Mouse (Mus musculus) heart, embryonic 12.5 days (tissue): ENCODE results near the gene Mon2. TPM values are rescaled to one million over a fixed set of nuclear protein-coding genes. Genes with fewer than 3 reads are reported as not detected.

Source experiments
- ATAC-seq: fragments of 200-750 bp; cut with Nextera tagmentation; 2 replicates; pipeline ENCODE4 v1.8.0; 2017; ENCODE audit warnings: moderate TSS enrichment, moderate library complexity; ENCODE audit not compliant: insufficient number of reproducible peaks, low FRiP score
- H3K27ac ChIP-seq: fragments of 300-500 bp; sonication (generic); 2 replicates; pipeline ENCODE4 v1.5.1; 2016; ENCODE audit warnings: mild to moderate bottlenecking, moderate library complexity; ENCODE audit not compliant: poor library complexity, severe bottlenecking
- H3K27me3 ChIP-seq: fragments of 300-500 bp; sonication (generic); replicated peaks from 2 replicates; pipeline ENCODE4 v1.6.1; 2016; ENCODE audit warnings: mild to moderate bottlenecking, moderate library complexity
- H3K36me3 ChIP-seq: fragments of 300-500 bp; sonication (generic); 2 replicates; pipeline ENCODE4 v1.6.1; 2016; ENCODE audit warnings: mild to moderate bottlenecking, moderate library complexity
- H3K4me1 ChIP-seq: fragments of 300-500 bp; sonication (generic); replicated peaks from 2 replicates; pipeline ENCODE4 v1.6.1; 2016; ENCODE audit warnings: mild to moderate bottlenecking
- H3K4me2 ChIP-seq: fragments of 300-500 bp; sonication (generic); 2 replicates; pipeline ENCODE4 v1.6.1; 2016; ENCODE audit warnings: mild to moderate bottlenecking, moderate library complexity
- H3K4me3 ChIP-seq: fragments of 300-500 bp; sonication (generic); 2 replicates; pipeline ENCODE4 v1.5.1; 2016; ENCODE audit warnings: mild to moderate bottlenecking
- H3K9ac ChIP-seq: fragments of 300-500 bp; sonication (generic); 2 replicates; pipeline ENCODE4 v1.6.1; 2016; ENCODE audit warnings: mild to moderate bottlenecking, moderate library complexity
- H3K9me3 ChIP-seq: fragments of 300-500 bp; sonication (generic); replicated peaks from 2 replicates; pipeline ENCODE4 v1.6.1; 2016; ENCODE audit warnings: mild to moderate bottlenecking, moderate library complexity
- WGBS: fragments of 180-500 bp; shearing (Covaris S2); methylation state at CpG from one replicate; pipeline ENCODE4 v1.1.7; 2016; 5-methylcytosine and 5-hydroxymethylcytosine counted together
- polyA plus RNA-seq: library from polyadenylated mRNA; unstranded; fragments of >200 nt; fragmentation: Nextera tagmentation; extraction: Ambion mirVana; gene quantifications from 2 replicates; pipeline ENCODE4 v1.2.1, GENCODE M21; 2016

Gene Mon2
- polyA plus RNA-seq, 1 experiment from 2014 or later = 35.9 TPM

DNA sequence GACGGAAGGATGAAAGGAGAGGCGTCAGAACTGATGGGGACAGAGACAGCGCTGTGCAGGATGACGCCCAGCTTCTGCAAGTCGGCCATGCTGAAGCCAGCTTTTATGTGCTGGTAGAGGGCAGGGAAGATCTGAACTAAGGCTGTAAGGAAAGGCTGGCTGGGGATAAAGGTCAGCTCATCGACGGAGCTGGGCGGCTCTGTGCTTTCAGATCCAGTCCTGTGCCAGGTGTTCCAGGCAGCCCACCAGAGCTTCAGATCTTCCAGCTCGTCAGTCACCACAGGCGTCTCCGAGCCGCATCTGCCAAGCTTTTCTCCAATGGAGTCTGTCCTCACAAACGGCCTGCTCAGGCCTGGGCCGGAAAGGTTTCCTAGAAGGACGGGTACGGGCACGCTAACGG lies 62.9 kb downstream of the Mon2 start:
- no peak overlapping the region for H3K27ac ChIP-seq
- no peak overlapping the region for H3K9ac ChIP-seq
- no peaks in the 10 kb centered on the region for H3K4me1 ChIP-seq
- WGBS = 44% methylated on average over 18 of the region's 18 CpGs
- ATAC-seq = no peak
- no peaks in the 10 kb centered on the region for H3K27me3 ChIP-seq
- peaks cover 64% of the 10 kb centered on the region for H3K36me3 ChIP-seq
- H3K9me3 ChIP-seq = no peaks in the 10 kb centered on the region
- no peak overlapping the region for H3K4me3 ChIP-seq
- H3K4me2 ChIP-seq = no peak overlapping the region

- H3K4me2 ChIP-seq = no peak overlapping the region
- H3K4me1 ChIP-seq = no peaks in the 10 kb centered on the region
- no peak for ATAC-seq
- no peak overlapping the region for H3K9ac ChIP-seq
- H3K36me3 ChIP-seq = peaks cover 75% of the 10 kb centered on the region
- H3K9me3 ChIP-seq = no peaks in the 10 kb centered on the region
- no peaks in the 10 kb centered on the region for H3K27me3 ChIP-seq
- H3K27ac ChIP-seq = no peak overlapping the region
- WGBS = 68% methylated on average over 1 of the region's 1 CpGs
- H3K4me3 ChIP-seq = no peak overlapping the region
These were observed 64.9 kb downstream of the Mon2 start for GRCm38 (mm10) chr10:123011421-123011820.

GRCm38 (mm10) chr10:123005237-123006185 lies 70.8 kb downstream of the Mon2 start:
- Histone ChIP-seq H3K4me2 (no peak overlapping the region), H3K27me3 (no peaks in the 10 kb centered on the region), H3K9ac (no peak overlapping the region), H3K36me3 (peaks cover 70% of the 10 kb centered on the region), H3K9me3 (no peaks in the 10 kb centered on the region), H3K4me1 (no peaks in the 10 kb centered on the region), H3K4me3 (no peak overlapping the region), H3K27ac (no peak overlapping the region)
- ATAC-seq = no peak
- WGBS = 90% methylated on average over 20 of the region's 20 CpGs

GRCm38 (mm10) chr10:123004475-123005236 lies 71.6 kb downstream of the Mon2 start:
- H3K27me3 ChIP-seq = no peaks in the 10 kb centered on the region
- no peaks in the 10 kb centered on the region for H3K4me1 ChIP-seq
- H3K9me3 ChIP-seq = no peaks in the 10 kb centered on the region
- no peak overlapping the region for H3K27ac ChIP-seq
- no peak overlapping the region for H3K9ac ChIP-seq
- WGBS = 77% methylated on average over 15 of the region's 15 CpGs
- peaks cover 69% of the 10 kb centered on the region for H3K36me3 ChIP-seq
- 0 out of 2 replicates have a peak, but pooled peaks have one; percentile 29 for ATAC-seq
- no peak overlapping the region for H3K4me3 ChIP-seq
- H3K4me2 ChIP-seq = no peak overlapping the region

GRCm38 (mm10) chr10:123001985-123002384 lies 74.3 kb downstream of the Mon2 start:
- H3K4me3 ChIP-seq = no peak overlapping the region
- H3K36me3 ChIP-seq = peaks cover 77% of the 10 kb centered on the region
- H3K4me1 ChIP-seq = 0 out of 2 replicates have a peak, but pooled peaks cover 3% of the 10 kb centered on the region
- H3K27me3 ChIP-seq = no peaks in the 10 kb centered on the region
- ATAC-seq = no peak
- H3K9ac ChIP-seq = no peak overlapping the region
- H3K27ac ChIP-seq = no peak overlapping the region
- H3K4me2 ChIP-seq = no peak overlapping the region
- WGBS = 80% methylated on average over 1 of the region's 1 CpGs
- no peaks in the 10 kb centered on the region for H3K9me3 ChIP-seq

- Histone ChIP-seq H3K27me3 (no peaks in the 10 kb centered on the region), H3K27ac (no peak overlapping the region), H3K4me1 (0 out of 2 replicates have a peak, but pooled peaks cover 3% of the 10 kb centered on the region), H3K9ac (no peak overlapping the region), H3K4me2 (no peak overlapping the region), H3K9me3 (no peaks in the 10 kb centered on the region), H3K4me3 (no peak overlapping the region), H3K36me3 (peaks cover 80% of the 10 kb centered on the region)
- 89% methylated on average over 3 of the region's 3 CpGs for WGBS
- no peak for ATAC-seq
These were observed 74.9 kb downstream of the Mon2 start for GRCm38 (mm10) chr10:123001363-123001762.

DNA sequence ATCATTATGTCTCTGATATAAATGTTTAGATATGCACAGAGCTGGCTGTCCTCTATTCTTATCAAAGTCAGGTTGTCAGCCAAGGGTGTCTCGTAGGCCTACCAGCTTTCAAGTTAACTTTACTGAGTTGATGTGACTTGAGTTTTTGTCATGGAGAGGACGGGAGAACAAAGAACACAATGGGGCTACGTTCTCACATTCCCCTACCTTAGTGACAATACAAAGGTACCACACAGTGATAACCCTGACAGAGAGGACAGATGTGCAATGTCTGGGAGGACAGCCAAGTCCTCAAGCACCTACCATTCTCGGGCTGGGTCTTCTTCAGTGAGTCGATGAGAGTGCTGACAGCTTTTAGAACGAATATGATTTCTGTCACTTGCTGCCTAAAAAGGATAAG lies 76.9 kb downstream of the Mon2 start:
- H3K4me3 ChIP-seq = no peak overlapping the region
- H3K36me3 ChIP-seq = peaks cover 87% of the 10 kb centered on the region
- H3K9me3 ChIP-seq = 0 out of 2 replicates have a peak, but pooled peaks cover 2% of the 10 kb centered on the region
- no peak overlapping the region for H3K9ac ChIP-seq
- ATAC-seq = no peak
- 58% methylated on average over 6 of the region's 6 CpGs for WGBS
- H3K4me1 ChIP-seq = 0 out of 2 replicates have a peak, but pooled peaks cover 3% of the 10 kb centered on the region
- no peak overlapping the region for H3K27ac ChIP-seq
- H3K4me2 ChIP-seq = no peak overlapping the region
- no peaks in the 10 kb centered on the region for H3K27me3 ChIP-seq

DNA sequence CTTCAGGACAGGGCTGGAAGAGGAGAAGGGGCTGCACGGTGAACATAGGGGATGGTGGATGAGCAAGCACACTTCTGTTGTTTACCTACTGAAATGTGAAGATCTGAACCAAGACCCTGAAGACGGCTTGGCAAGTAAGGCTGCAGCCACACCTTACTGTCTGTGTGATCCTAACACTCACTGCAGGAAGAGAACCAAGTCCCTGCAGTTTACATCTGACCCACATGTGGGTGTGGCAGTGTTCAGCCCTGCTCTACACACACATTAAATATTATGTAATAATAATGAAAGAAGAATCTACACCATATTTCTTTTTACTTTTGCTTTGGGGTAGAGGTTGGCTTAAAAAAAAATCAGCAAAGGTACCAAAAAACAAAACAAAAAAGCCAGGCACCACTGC lies 78.5 kb downstream of the Mon2 start:
- Histone ChIP-seq H3K27me3 (no peaks in the 10 kb centered on the region), H3K4me1 (0 out of 2 replicates have a peak, but pooled peaks cover 3% of the 10 kb centered on the region), H3K4me3 (no peak overlapping the region), H3K36me3 (peaks cover 82% of the 10 kb centered on the region), H3K27ac (no peak overlapping the region), H3K9me3 (0 out of 2 replicates have a peak, but pooled peaks cover 2% of the 10 kb centered on the region), H3K9ac (no peak overlapping the region), H3K4me2 (no peak overlapping the region)
- no peak for ATAC-seq
- WGBS = 83% methylated on average over 2 of the region's 2 CpGs

GRCm38 (mm10) chr10:122994402-122995107 lies 81.8 kb downstream of the Mon2 start:
- Histone ChIP-seq H3K27ac (no peak overlapping the region), H3K4me2 (no peak overlapping the region), H3K4me1 (peaks cover 22% of the 10 kb centered on the region), H3K4me3 (no peak overlapping the region), H3K36me3 (peaks cover 65% of the 10 kb centered on the region), H3K9ac (no peak overlapping the region), H3K9me3 (0 out of 2 replicates have a peak, but pooled peaks cover 2% of the 10 kb centered on the region), H3K27me3 (no peaks in the 10 kb centered on the region)
- ATAC-seq = no peak
- 83% methylated on average over 17 of the region's 17 CpGs for WGBS

DNA sequence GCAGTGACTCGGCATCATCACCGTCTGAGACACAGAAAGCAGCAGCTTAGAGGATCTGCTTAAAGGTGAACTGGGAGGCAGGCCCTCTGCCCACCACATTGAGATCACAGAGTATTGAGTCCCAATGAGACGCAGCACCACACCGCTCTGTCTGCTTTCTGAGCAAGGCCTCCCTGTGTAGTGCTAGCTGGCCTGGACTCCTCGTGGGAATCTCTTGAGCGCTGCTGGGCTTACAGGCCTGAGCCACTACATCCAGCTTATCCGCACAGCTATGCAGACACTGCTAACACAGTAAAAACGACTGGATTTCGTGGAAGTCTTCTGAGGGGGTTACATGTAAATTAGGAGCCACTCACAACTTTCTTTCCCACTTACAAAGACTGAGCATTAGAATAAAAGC lies 84.7 kb downstream of the Mon2 start:
- 0 out of 2 replicates have a peak, but pooled peaks have one; percentile 43 for ATAC-seq
- Histone ChIP-seq H3K36me3 (peaks cover 36% of the 10 kb centered on the region), H3K27ac (peak overlapping the region; percentile 97), H3K27me3 (no peaks in the 10 kb centered on the region), H3K9ac (peak overlapping the region; percentile 37; the same call in 1 of the 2 replicates), H3K4me1 (peaks cover 43% of the 10 kb centered on the region), H3K9me3 (0 out of 2 replicates have a peak, but pooled peaks cover 2% of the 10 kb centered on the region), H3K4me2 (peak overlapping the region; percentile 54), H3K4me3 (no peak overlapping the region)
- 55% methylated on average over 9 of the region's 9 CpGs for WGBS
